Mouse (Mus musculus) intestine, embryonic 15.5 days (tissue): ENCODE measurements around the gene Cd4. TPM values are rescaled to one million over a fixed set of nuclear protein-coding genes. Genes with fewer than 3 reads are reported as not detected.
"Not testable (repeated sequence)": the region's sequence is repeated elsewhere in the genome, so short reads cannot be mapped to it uniquely, and the experiment has no call there.

Experiments
- ATAC-seq: fragments of 200-750 bp; cut with Nextera tagmentation; 2 replicates; pipeline ENCODE4 v1.8.0; 2017; ENCODE audit warnings: moderate TSS enrichment, moderate library complexity
- H3K27ac ChIP-seq: fragments of 300-500 bp; sonication (generic); 2 replicates; pipeline ENCODE4 v1.5.1; 2015; ENCODE audit warnings: mild to moderate bottlenecking, inconsistent platforms
- H3K27me3 ChIP-seq: fragments of 300-500 bp; sonication (generic); replicated peaks from 2 replicates; pipeline ENCODE4 v1.6.1; 2015; ENCODE audit warnings: inconsistent platforms
- H3K36me3 ChIP-seq: fragments of 300-500 bp; sonication (generic); 2 replicates; pipeline ENCODE4 v1.6.1; 2015; ENCODE audit warnings: inconsistent platforms
- H3K4me1 ChIP-seq: fragments of 300-500 bp; sonication (generic); replicated peaks from 2 replicates; pipeline ENCODE4 v1.6.1; 2015; ENCODE audit warnings: inconsistent platforms
- H3K4me2 ChIP-seq: fragments of 300-500 bp; sonication (generic); replicated peaks from 2 replicates; pipeline ENCODE4 v1.6.1; 2015; ENCODE audit warnings: mild to moderate bottlenecking, inconsistent platforms
- H3K4me3 ChIP-seq: fragments of 300-500 bp; sonication (generic); replicated peaks from 2 replicates; pipeline ENCODE4 v1.5.1; 2015; ENCODE audit warnings: inconsistent platforms
- H3K9ac ChIP-seq: fragments of 300-500 bp; sonication (generic); 2 replicates; pipeline ENCODE4 v1.6.1; 2015; ENCODE audit warnings: inconsistent platforms
- H3K9me3 ChIP-seq: fragments of 300-500 bp; sonication (generic); 2 replicates; pipeline ENCODE4 v1.6.1; 2016; ENCODE audit warnings: inconsistent platforms
- WGBS: fragments of 180-500 bp; shearing (Covaris S2); methylation state at CpG from one replicate; pipeline ENCODE4 v1.1.7; 2015; 5-methylcytosine and 5-hydroxymethylcytosine counted together
- polyA plus RNA-seq: library from polyadenylated mRNA; unstranded; fragments of >200 nt; fragmentation: Nextera tagmentation; extraction: Ambion mirVana; gene quantifications from 2 replicates; pipeline ENCODE4 v1.2.1, GENCODE M21; 2015

Cd4 gene
- polyA plus RNA-seq, 1 experiment from 2014 or later: 0.48 TPM

DNA sequence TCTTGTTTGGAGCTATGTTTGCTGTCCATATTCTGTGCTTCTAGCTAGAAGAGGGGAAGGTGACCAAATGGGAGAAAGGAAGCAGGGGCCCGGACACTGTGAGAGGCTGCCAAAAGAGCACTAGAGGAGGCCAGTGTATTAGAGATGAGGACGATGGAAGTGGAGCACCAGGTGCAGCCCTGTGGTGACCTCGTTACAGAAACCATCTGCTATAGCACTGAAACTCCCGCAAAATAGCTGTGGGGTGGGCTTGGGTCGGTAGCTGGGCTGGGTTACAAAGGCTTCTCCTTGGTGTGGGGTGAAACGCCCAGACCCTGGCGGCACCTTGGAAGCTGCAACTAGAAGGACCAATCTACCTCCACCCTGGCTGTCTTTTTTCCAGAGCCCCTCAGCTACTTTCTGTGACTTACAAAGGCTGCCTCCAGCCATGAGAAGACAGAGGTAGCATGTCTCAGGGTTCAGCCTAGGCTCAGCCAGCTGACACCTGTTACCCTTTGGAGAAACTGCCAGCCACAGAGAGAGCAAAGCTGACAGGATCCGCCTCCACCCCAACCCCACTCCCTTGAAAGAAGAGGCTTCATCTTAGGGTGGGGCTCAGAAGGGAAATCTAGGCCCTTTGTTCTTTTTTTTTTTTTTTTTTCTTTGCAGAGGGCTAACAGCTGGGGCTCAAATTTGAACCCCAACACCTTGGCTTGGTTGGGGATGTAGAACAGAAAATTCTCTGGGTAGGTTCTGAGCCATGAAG lies 12.2 kb upstream of the Cd4 start:
- Histone ChIP-seq H3K36me3 (no peaks in the 10 kb centered on the region), H3K27me3 (no peaks in the 10 kb centered on the region), H3K4me3 (no peak overlapping the region), H3K27ac (no peak overlapping the region), H3K4me2 (no peak overlapping the region), H3K4me1 (peaks cover 8% of the 10 kb centered on the region), H3K9me3 (no peaks in the 10 kb centered on the region), H3K9ac (no peak overlapping the region)
- 64% methylated on average over 8 of the region's 8 CpGs for WGBS
- ATAC-seq: no peak

GRCm38 (mm10) chr6:124898359-124898758 lies 10.3 kb upstream of the Cd4 start:
- ATAC-seq: no peak
- Histone ChIP-seq H3K4me3 (no peak overlapping the region), H3K4me2 (no peak overlapping the region), H3K27me3 (no peaks in the 10 kb centered on the region), H3K27ac (no peak overlapping the region), H3K4me1 (no peaks in the 10 kb centered on the region), H3K9ac (no peak overlapping the region), H3K36me3 (no peaks in the 10 kb centered on the region), H3K9me3 (no peaks in the 10 kb centered on the region)
- 49% methylated on average over 3 of the region's 3 CpGs for WGBS

- not testable (repeated sequence) for H3K36me3 ChIP-seq, H3K4me1 ChIP-seq, H3K4me3 ChIP-seq, H3K9ac ChIP-seq, H3K27ac ChIP-seq, H3K4me2 ChIP-seq, ATAC-seq, H3K27me3 ChIP-seq, H3K9me3 ChIP-seq
- WGBS: 91% methylated on average over 2 of the region's 2 CpGs
These were observed 6.1 kb upstream of the Cd4 start for GRCm38 (mm10) chr6:124894113-124894512.

DNA sequence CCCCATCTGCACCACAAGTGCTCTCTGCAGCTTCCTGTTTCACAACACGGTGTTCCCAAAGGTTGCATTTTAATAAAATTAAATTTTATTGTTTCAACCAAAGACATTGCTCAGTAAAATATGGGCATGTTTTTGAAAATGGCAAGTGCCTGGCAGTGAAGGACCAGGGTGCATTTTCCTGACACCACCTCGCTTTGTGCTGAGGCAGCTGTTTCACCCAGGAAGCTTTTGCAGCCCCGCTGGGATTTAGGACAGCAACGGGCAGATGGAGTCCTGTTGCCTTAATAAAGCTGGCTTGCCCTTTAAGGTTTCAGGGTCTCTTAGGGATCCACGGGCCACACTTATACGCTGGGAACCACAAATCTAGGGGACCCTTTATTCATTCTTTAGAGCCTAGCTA lies 3.0 kb upstream of the Cd4 start:
- no peak overlapping the region for H3K4me2 ChIP-seq
- no peak overlapping the region for H3K4me3 ChIP-seq
- H3K9ac ChIP-seq: no peak overlapping the region
- 62% methylated on average over 6 of the region's 6 CpGs for WGBS
- no peak overlapping the region for H3K27ac ChIP-seq
- no peaks in the 10 kb centered on the region for H3K4me1 ChIP-seq
- H3K36me3 ChIP-seq: no peaks in the 10 kb centered on the region
- no peaks in the 10 kb centered on the region for H3K27me3 ChIP-seq
- ATAC-seq: no peak
- no peaks in the 10 kb centered on the region for H3K9me3 ChIP-seq

DNA sequence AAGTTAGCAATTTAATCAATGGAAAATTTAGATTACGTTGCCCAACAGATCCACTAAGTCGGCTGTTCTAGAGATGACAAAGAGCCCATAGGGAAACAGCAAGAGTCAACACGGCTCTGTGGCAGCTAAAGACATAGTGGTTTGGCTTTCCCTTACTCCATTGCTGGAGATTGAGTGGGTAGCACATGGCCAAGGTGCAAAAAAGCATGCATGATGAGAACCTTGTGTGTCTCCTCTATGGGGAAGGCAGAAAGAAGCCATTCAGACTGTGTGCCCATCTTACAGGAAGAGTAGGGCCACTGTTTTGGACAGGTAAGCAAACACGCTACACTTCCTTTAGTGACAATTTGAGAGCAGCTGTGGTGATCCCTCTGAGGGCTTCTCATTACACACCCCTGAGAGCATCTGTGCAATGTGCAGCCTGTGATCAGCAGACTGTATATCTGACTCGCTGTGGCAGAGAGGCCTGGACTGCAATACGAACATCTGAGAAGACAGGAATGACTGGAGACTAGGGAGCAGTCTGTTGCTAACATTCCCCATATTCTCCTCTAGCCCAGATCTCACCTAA lies 619 bp upstream of the Cd4 start:
- Histone ChIP-seq H3K9ac (no peak overlapping the region), H3K4me1 (no peaks in the 10 kb centered on the region), H3K4me2 (no peak overlapping the region), H3K36me3 (no peaks in the 10 kb centered on the region), H3K9me3 (no peaks in the 10 kb centered on the region), H3K27ac (no peak overlapping the region), H3K4me3 (no peak overlapping the region), H3K27me3 (no peaks in the 10 kb centered on the region)
- WGBS: 91% methylated on average over 6 of the region's 6 CpGs
- ATAC-seq: no peak

DNA sequence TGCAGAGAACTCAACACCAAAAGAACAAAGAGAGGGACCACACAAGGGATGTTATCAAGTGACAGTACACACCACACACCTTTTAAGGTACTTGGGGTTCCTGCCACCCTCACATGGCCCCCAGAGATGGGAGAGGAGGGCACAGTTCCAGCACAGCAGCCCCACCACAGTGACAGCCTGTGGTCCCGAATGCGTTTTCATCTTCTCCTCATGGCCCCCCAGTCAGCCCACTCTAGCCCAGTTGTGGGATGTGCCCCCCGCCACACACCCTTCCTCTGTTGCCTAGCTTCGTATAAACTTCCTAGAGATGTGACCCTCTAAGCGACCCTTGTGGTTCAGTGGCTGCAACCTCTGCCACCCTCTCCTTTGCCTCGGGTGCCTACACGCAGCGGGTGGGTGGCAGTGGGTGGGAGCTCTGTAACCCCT lies 2.1 kb downstream of the Cd4 start:
- WGBS: 88% methylated on average over 8 of the region's 8 CpGs

GRCm38 (mm10) chr6:124884714-124885500 lies 3.1 kb downstream of the Cd4 start:
- Histone ChIP-seq H3K9me3 (no peaks in the 10 kb centered on the region), H3K36me3 (no peaks in the 10 kb centered on the region), H3K4me1 (no peaks in the 10 kb centered on the region), H3K4me3 (no peak overlapping the region), H3K27ac (no peak overlapping the region), H3K9ac (no peak overlapping the region), H3K4me2 (no peak overlapping the region), H3K27me3 (no peaks in the 10 kb centered on the region)
- 71% methylated on average over 10 of the region's 10 CpGs for WGBS
- no peak for ATAC-seq

More for the DNA sequence above, 2.1 kb downstream of the Cd4 start:
- H3K4me2 ChIP-seq: no peak overlapping the region
- no peak overlapping the region for H3K9ac ChIP-seq
- no peaks in the 10 kb centered on the region for H3K4me1 ChIP-seq
- no peaks in the 10 kb centered on the region for H3K9me3 ChIP-seq
- no peak overlapping the region for H3K27ac ChIP-seq
- H3K4me3 ChIP-seq: no peak overlapping the region
- no peak for ATAC-seq
- no peaks in the 10 kb centered on the region for H3K36me3 ChIP-seq
- H3K27me3 ChIP-seq: no peaks in the 10 kb centered on the region

GRCm38 (mm10) chr6:124883351-124883750 lies 4.7 kb downstream of the Cd4 start:
- H3K9ac ChIP-seq: no peak overlapping the region
- no peaks in the 10 kb centered on the region for H3K27me3 ChIP-seq
- no peaks in the 10 kb centered on the region for H3K4me1 ChIP-seq
- H3K36me3 ChIP-seq: no peaks in the 10 kb centered on the region
- H3K9me3 ChIP-seq: no peaks in the 10 kb centered on the region
- H3K27ac ChIP-seq: no peak overlapping the region
- H3K4me2 ChIP-seq: no peak overlapping the region
- no peak for ATAC-seq
- H3K4me3 ChIP-seq: no peak overlapping the region
- WGBS: 81% methylated on average over 10 of the region's 10 CpGs

GRCm38 (mm10) chr6:124881821-124882220 lies 6.2 kb downstream of the Cd4 start:
- H3K4me1 ChIP-seq: no peaks in the 10 kb centered on the region
- H3K4me3 ChIP-seq: no peak overlapping the region
- no peak overlapping the region for H3K4me2 ChIP-seq
- no peaks in the 10 kb centered on the region for H3K36me3 ChIP-seq
- H3K27me3 ChIP-seq: no peaks in the 10 kb centered on the region
- WGBS: 90% methylated on average over 9 of the region's 9 CpGs
- no peak overlapping the region for H3K27ac ChIP-seq
- ATAC-seq: no peak
- no peak overlapping the region for H3K9ac ChIP-seq
- H3K9me3 ChIP-seq: no peaks in the 10 kb centered on the region

DNA sequence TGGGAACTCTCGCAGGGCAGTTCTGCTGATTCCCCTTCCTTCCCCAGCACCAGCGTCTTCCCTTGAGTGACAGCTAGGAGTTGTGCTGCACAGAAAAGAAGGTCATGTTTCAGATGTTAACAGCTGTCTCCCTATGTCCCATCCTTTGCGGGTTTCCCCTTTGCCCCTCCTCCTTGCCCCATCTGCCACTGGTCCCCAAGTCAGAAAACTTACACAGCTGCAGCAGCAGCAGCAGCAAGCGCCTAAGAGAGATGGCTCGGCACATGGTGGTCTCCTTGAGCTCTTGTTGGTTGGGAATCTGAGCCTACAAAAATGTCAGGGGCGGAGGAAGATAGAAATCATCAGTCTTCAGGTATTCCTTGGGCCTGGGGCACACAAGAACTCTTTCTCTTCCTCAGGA lies 8.6 kb downstream of the Cd4 start:
- no peak overlapping the region for H3K27ac ChIP-seq
- 51% methylated on average over 6 of the region's 6 CpGs for WGBS
- ATAC-seq: no peak

DNA sequence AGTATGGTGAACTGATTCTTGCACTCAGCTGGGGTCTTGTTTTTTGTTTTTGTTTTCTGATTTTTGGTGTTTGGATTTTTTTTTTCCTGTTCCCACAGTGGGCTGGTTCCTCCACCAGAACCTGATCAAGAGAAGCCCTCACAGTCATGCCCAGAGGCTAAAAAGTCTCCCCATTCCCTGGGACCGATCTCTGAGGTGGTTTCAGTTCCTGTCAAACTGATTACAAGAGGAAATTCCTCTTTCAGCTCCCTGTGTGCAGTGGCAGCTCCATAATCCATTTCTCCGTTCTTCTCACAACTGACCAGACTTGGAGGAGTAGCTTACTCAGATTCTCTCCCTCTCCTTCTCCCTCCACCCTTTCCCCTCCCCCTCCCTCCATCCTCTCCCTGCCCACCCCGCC lies 13.7 kb downstream of the Cd4 start:
- no peak overlapping the region for H3K9ac ChIP-seq
- H3K4me1 ChIP-seq: no peaks in the 10 kb centered on the region
- H3K4me2 ChIP-seq: no peak overlapping the region
- no peaks in the 10 kb centered on the region for H3K27me3 ChIP-seq
- WGBS: 48% methylated on average over 2 of the region's 3 CpGs
- H3K36me3 ChIP-seq: no peaks in the 10 kb centered on the region
- H3K27ac ChIP-seq: no peak overlapping the region
- H3K4me3 ChIP-seq: no peak overlapping the region
- no peak for ATAC-seq
- no peaks in the 10 kb centered on the region for H3K9me3 ChIP-seq

More for the DNA sequence above, 8.6 kb downstream of the Cd4 start:
- H3K27me3 ChIP-seq: no peaks in the 10 kb centered on the region
- H3K9ac ChIP-seq: no peak overlapping the region
- no peaks in the 10 kb centered on the region for H3K36me3 ChIP-seq
- H3K4me2 ChIP-seq: no peak overlapping the region
- no peaks in the 10 kb centered on the region for H3K9me3 ChIP-seq
- no peak overlapping the region for H3K4me3 ChIP-seq
- no peaks in the 10 kb centered on the region for H3K4me1 ChIP-seq

GRCm38 (mm10) chr6:124866560-124866959 lies 21.5 kb downstream of the Cd4 start:
- Histone ChIP-seq H3K27me3 (peaks cover 9% of the 10 kb centered on the region; the same call in 1 of the 2 replicates), H3K4me1 (peaks cover 18% of the 10 kb centered on the region), H3K9me3 (no peaks in the 10 kb centered on the region), H3K27ac (no peak overlapping the region), H3K9ac (no peak overlapping the region), H3K36me3 (no peaks in the 10 kb centered on the region), H3K4me2 (no peak overlapping the region), H3K4me3 (no peak overlapping the region)
- whole genome bisulfite sequencing: 68% methylated on average over 6 of the region's 7 CpGs
- ATAC-seq: no peak
